Mouse (Mus musculus) liver, embryonic 14.5 days (tissue): ENCODE results near the gene Drosha. TPM values are rescaled to one million over a fixed set of nuclear protein-coding genes. Genes with fewer than 3 reads are reported as not detected.

ENCODE experiments used
- ATAC-seq: fragments of 200-750 bp; cut with Nextera tagmentation; 2 replicates; pipeline ENCODE4 v1.8.0; 2017; ENCODE audit warnings: moderate number of reproducible peaks, mild to moderate bottlenecking, moderate library complexity; ENCODE audit not compliant: insufficient read depth
- DNase-seq, 3 experiments: peaks; one replicate each; pipeline ENCODE4 v3.0.0-alpha.2; 2012 to 2013; ENCODE audit warnings: low read depth in 3 of 3, low spot score in 3 of 3
- H3K27ac ChIP-seq: fragments of 300-500 bp; sonication (generic); 2 replicates; pipeline ENCODE4 v1.5.1; 2014; ENCODE audit warnings: moderate library complexity, mild to moderate bottlenecking, control low read depth, inconsistent platforms
- H3K27me3 ChIP-seq: fragments of 300-500 bp; sonication (generic); 2 replicates; pipeline ENCODE4 v1.6.1; 2014; ENCODE audit warnings: mild to moderate bottlenecking, low read length, moderate library complexity; ENCODE audit not compliant: control insufficient read depth, insufficient read depth
- H3K36me3 ChIP-seq: fragments of 300-500 bp; sonication (generic); replicated peaks from 2 replicates; pipeline ENCODE4 v1.6.1; 2014; ENCODE audit warnings: low read depth; ENCODE audit not compliant: control insufficient read depth, insufficient read depth
- H3K4me1 ChIP-seq, 2 experiments: fragments of 200-500 bp in 1 of 2; fragments of 300-500 bp in 1 of 2; sonication (generic) in 1 of 2; replicated peaks; 2 replicates each; pipeline ENCODE4 v1.6.1; 2012 to 2014; ENCODE audit warnings: antibody characterized with exemption in 1 of 2, inconsistent platforms in 1 of 2, low read length in 1 of 2; ENCODE audit not compliant: control insufficient read depth in 2 of 2, insufficient read depth in 2 of 2
- H3K4me2 ChIP-seq: fragments of 300-500 bp; sonication (generic); 2 replicates; pipeline ENCODE4 v1.6.1; 2014; ENCODE audit warnings: low read depth, mild to moderate bottlenecking, control low read depth, moderate library complexity
- H3K4me3 ChIP-seq, 2 experiments: fragments of 200-500 bp in 1 of 2; fragments of 300-500 bp in 1 of 2; sonication (generic) in 1 of 2; 2 replicates each; pipeline ENCODE4 v1.5.1; 2012 to 2014; ENCODE audit warnings: low read depth in 2 of 2, low read length in 2 of 2, mild to moderate bottlenecking in 2 of 2, control low read depth in 1 of 2, inconsistent platforms in 1 of 2, moderate library complexity in 1 of 2; ENCODE audit not compliant: insufficient read depth in 1 of 2
- H3K9ac ChIP-seq: fragments of 300-500 bp; sonication (generic); replicated peaks from 2 replicates; pipeline ENCODE4 v1.6.1; 2014; ENCODE audit warnings: mild to moderate bottlenecking, control low read depth, moderate library complexity
- H3K9me3 ChIP-seq: fragments of 300-500 bp; sonication (generic); 2 replicates; pipeline ENCODE4 v1.6.1; 2016; ENCODE audit warnings: low read length, mixed read lengths; ENCODE audit not compliant: control insufficient read depth
- CTCF ChIP-seq: IDR thresholded peaks from 2 replicates; pipeline ENCODE4 v1.5.1; 2016; ENCODE audit warnings: antibody characterized with exemption, low read depth, control low read depth
- EP300 ChIP-seq: IDR thresholded peaks from 2 replicates; pipeline ENCODE4 v1.6.1; 2016; ENCODE audit warnings: antibody characterized with exemption, low read depth
- WGBS: fragments of 180-500 bp; shearing (Covaris S2); extraction: QIAGEN DNeasy Blood & Tissue Kit; methylation state at CpG from one replicate; pipeline ENCODE4 v1.1.7; 2014; ENCODE audit not compliant: insufficient replicate concordance; 5-methylcytosine and 5-hydroxymethylcytosine counted together
- polyA plus RNA-seq, 2 experiments: library from polyadenylated mRNA; depleted of rRNA in 1 of 2; stranded (reverse) in 1 of 2; unstranded in 1 of 2; fragments of >200 nt; fragmentation: Nextera tagmentation in 1 of 2; extraction: Ambion mirVana in 1 of 2; gene quantifications; 2 replicates each; pipeline versions ENCODE4 v1.2.1 to v1.2.3; 2012 to 2014

Gene Drosha
- polyA plus RNA-seq, 2 experiments: 8.8 to 13.5 TPM

GRCm38 (mm10) chr15:12848196-12848975, 23.8 kb downstream of the Drosha start:
- H3K4me1 ChIP-seq: peaks cover 0 to 5% of the 10 kb centered on the region in 2 experiments; a peak in 1 of 4 replicates
- no peak overlapping the region for H3K4me2 ChIP-seq
- H3K27me3 ChIP-seq: no peaks in the 10 kb centered on the region
- H3K36me3 ChIP-seq: peaks cover 35% of the 10 kb centered on the region
- WGBS: 75% methylated on average over 11 of the region's 11 CpGs
- H3K9me3 ChIP-seq: no peaks in the 10 kb centered on the region
- no peak overlapping the region for H3K4me3 ChIP-seq
- TF ChIP-seq EP300 (no peak), CTCF (no peak)
- H3K27ac ChIP-seq: no peak overlapping the region
- no peak overlapping the region for H3K9ac ChIP-seq
- DNase-seq (no peak), ATAC-seq (peak; percentile 46; the same call in 1 of the 2 replicates)

- no peak overlapping the region for H3K9ac ChIP-seq
- peaks cover 34% of the 10 kb centered on the region for H3K36me3 ChIP-seq
- no peak overlapping the region for H3K27ac ChIP-seq
- no peak overlapping the region for H3K4me3 ChIP-seq
- no peak overlapping the region for H3K4me2 ChIP-seq
- DNase-seq (no peak), ATAC-seq (no peak)
- H3K4me1 ChIP-seq: peaks cover 0 to 5% of the 10 kb centered on the region in 2 experiments; a peak in 1 of 4 replicates
- no peak for TF ChIP-seq CTCF
- TF ChIP-seq EP300: no peak
- no peaks in the 10 kb centered on the region for H3K9me3 ChIP-seq
- H3K27me3 ChIP-seq: no peaks in the 10 kb centered on the region
- 79% methylated on average over 4 of the region's 4 CpGs for WGBS
Observed at GRCm38 (mm10) chr15:12849373-12849772, 24.8 kb downstream of the Drosha start.

- Histone ChIP-seq H3K4me3 (no peak overlapping the region), H3K4me2 (no peak overlapping the region), H3K4me1 (peaks cover 1 to 14% of the 10 kb centered on the region in 2 experiments), H3K9me3 (no peaks in the 10 kb centered on the region), H3K36me3 (peaks cover 25% of the 10 kb centered on the region), H3K27me3 (no peaks in the 10 kb centered on the region), H3K27ac (no peak overlapping the region), H3K9ac (no peak overlapping the region)
- no peak for ATAC-seq
- DNase-seq: no peak
- 85% methylated on average over 8 of the region's 8 CpGs for WGBS
- TF ChIP-seq CTCF (no peak), EP300 (no peak)
Observed at GRCm38 (mm10) chr15:12853471-12853870, 28.9 kb downstream of the Drosha start.

- Histone ChIP-seq H3K27me3 (no peaks in the 10 kb centered on the region), H3K36me3 (peaks cover 34% of the 10 kb centered on the region), H3K4me1 (peaks cover 3 to 21% of the 10 kb centered on the region in 2 experiments), H3K27ac (no peak overlapping the region), H3K4me2 (no peak overlapping the region), H3K9ac (no peak overlapping the region), H3K9me3 (no peaks in the 10 kb centered on the region), H3K4me3 (no peak overlapping the region)
- DNase-seq: no peak
- no peak for ATAC-seq
- WGBS: 83% methylated on average over 6 of the region's 6 CpGs
- TF ChIP-seq EP300 (no peak), CTCF (no peak)
Observed at GRCm38 (mm10) chr15:12856780-12857179, 32.2 kb downstream of the Drosha start.

- Histone ChIP-seq H3K9me3 (no peaks in the 10 kb centered on the region), H3K9ac (no peak overlapping the region; the same call in 1 of the 2 replicates), H3K27ac (peak overlapping the region; percentile 59), H3K4me2 (peak overlapping the region; percentile 39), H3K27me3 (no peaks in the 10 kb centered on the region), H3K4me1 (peaks cover 3 to 21% of the 10 kb centered on the region in 2 experiments), H3K4me3 (no peak overlapping the region), H3K36me3 (peaks cover 31% of the 10 kb centered on the region)
- ATAC-seq: peak; percentile 91
- TF ChIP-seq EP300 (peak; percentile 78), CTCF (no peak)
- DNase-seq: peak; percentile 50 to 59 (median 57)
- WGBS: 28% methylated on average over 12 of the region's 12 CpGs
Observed at GRCm38 (mm10) chr15:12857840-12858516, 33.4 kb downstream of the Drosha start.
